Mouse (Mus musculus): ENCODE measurements around the gene Plxnc1.

Gene Plxnc1

DNA sequence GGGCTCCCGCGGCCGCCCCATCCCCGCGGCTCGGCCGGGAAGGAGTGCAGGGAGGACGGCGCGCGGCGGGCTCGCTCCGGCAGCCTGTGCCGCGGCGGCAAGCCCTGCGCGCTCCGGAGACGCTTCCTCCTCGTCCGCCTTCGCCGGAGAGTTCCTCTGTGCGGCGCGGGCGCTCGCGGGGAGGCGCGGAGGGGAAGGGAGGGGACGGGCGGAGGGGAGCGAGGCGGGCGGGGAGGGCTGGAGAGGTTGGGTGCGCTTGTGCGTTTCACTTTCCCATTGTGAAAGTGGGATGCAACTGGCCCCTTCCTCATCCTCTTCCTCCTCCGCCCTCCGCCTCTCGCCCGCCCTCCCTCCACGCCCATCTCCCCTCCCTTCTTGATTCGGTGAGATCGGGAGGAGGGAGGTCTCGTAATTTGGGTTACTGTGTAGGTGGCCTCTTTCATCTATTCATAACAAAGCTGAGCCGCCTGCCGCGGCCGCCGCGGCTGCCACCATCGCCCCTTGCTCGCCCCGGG is at the start of gene Plxnc1:
Gene Plxnc1 (minus strand): TSS at position 145 of the 515 bp plus-strand sequence.
- DNase-seq (ENCODE audit: low read depth, low spot score): no peak

DNA sequence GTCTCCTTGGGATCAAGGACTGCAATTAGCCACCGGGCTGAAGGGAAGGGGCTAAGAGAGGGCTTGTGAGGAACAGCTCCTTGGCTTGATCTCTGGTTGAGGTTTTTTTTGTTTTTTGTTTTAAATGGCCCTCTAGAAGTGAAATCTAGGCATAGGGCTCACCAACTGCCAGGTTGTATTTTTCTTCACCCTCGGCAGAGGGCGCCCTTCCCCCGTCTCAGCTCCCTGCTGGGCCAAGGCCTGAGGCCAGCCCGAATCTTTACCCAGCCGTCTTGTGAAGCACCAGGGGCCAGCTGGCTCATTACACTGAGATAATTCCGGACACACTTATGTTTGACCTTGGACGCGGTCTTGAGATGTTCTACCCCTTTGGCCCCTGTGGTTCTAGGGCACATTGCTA is 47.5 kb upstream of the Plxnc1 start:
- peak; percentile 78 for DNase-seq (ENCODE audit: low read depth, low spot score)

DNA sequence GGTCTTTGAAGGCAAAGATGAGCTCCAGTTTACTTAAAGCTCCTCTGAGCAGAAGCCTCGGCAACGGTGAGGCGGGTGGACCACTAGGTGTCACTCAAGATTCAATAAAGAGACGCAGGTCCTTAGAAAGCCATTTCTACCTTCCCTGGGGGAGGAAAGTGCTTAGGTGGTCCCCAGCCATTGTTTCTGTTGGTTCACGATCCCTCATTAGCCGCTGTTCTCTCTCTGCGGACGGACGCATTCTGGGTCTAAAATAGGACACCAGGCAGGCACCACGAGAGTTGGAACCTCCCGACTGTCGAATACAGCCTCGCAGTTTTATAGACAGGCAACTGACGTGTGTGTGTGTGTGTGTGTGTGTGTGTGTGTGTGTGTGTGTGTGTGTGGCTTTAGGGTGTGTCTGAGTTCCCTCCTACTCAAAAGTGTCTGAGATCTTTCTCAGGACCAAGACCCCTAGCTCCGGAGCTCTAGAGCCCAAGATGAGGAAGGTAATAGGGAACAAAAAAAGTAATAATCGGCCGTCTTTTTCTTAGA is 47.0 kb upstream of the Plxnc1 start:
- DNase-seq (ENCODE audit: low read depth, low spot score): peak; percentile 61

DNA sequence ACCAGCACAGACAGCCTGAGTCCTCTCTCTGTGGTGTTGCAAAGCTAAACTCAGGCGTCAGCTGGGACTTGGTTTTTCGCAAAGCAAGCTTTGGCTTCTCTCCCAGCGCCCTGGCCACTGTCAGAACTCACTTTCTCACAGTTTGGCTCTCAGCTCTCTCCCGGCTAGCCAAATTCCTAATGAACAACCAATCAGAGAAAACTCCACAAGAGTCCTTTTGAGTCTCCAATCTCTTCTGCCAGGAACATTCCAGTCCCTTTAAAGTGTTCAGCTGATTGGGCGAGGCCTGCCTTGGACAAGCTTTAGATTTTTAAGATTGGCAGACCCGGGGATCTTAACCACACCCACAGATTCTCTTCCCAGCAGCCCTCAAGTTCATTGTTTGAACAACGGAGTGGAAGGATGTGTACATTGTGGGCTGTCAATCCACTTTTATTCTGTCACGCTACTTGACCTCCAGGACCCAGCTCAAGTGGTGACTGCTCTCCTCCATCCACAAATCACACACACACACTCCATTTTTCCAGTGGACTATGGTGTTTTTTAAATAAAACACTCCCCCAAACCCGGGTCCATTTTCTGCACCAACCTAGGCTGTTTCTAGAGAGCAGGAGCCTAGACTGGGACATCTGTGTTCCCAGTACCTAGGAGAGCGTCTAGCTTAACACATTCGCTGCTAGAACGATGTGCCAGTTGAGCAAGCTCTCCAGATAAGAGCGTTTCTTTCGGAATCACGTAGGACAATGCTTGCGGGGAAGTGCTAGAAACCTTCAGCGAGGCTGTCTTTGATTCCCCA is 46.3 kb upstream of the Plxnc1 start:
- peak; percentile 93 for DNase-seq (ENCODE audit: low read depth, low spot score)

DNA sequence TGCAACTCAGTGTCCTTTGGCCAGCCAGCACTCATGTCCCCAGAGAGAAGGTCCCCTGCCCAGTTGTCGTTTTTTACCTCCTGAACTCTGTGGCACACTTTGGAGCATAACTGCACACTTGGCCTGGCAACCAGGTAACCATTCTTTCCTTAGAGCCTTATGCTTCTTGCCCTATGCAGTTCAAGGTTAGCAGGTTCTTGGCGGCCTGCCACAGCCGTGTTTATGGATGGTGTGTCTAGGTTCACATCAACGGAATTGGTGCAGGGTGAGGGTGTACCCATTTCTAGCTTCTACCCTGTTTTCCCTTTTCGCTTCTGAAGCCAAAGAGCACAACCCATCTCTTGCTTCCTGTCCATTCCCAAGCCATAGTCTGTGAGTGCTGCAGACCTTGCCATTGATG is 44.7 kb upstream of the Plxnc1 start:
- no peak for DNase-seq (ENCODE audit: low read depth, low spot score)

DNA sequence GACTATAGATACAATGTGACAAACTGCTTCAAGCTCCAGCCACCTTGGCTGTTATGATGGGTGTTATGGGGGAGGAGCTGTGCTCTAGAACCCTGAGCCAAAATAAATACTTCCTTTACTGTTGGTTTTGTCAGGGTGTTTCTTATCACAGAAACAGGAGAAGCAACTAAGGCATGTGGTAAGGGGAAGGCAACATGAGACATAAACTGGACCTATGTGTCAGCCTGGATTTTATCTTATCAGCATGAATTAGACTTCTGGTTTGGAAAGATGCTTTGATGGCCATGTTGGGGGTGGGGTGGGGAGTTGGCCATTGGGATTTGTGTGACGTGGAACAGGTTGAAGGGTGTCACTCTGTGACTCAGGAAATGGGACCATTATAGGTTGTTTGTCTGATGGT is 40.5 kb upstream of the Plxnc1 start:
- no peak for DNase-seq (ENCODE audit: low read depth, low spot score)

DNA sequence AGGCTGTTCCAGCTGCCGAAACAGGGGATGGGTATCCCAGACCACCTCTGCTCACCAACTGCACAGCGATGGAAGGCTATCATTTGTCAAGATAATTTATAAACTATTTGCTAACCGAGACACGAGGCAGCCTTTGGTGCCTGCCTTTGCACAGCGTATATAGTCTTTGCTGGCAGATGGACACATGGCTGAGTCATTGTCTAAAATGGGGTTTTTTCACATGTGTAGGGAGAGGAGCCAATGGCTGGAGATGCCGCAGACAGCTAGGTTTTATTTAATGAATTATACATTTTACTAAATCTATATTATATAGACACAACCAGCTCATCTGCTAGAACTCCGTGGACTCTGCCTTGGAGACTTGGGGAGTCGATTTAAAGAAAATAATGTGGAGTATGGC is 37.9 kb upstream of the Plxnc1 start:
- DNase-seq (ENCODE audit: low read depth, low spot score): no peak

DNA sequence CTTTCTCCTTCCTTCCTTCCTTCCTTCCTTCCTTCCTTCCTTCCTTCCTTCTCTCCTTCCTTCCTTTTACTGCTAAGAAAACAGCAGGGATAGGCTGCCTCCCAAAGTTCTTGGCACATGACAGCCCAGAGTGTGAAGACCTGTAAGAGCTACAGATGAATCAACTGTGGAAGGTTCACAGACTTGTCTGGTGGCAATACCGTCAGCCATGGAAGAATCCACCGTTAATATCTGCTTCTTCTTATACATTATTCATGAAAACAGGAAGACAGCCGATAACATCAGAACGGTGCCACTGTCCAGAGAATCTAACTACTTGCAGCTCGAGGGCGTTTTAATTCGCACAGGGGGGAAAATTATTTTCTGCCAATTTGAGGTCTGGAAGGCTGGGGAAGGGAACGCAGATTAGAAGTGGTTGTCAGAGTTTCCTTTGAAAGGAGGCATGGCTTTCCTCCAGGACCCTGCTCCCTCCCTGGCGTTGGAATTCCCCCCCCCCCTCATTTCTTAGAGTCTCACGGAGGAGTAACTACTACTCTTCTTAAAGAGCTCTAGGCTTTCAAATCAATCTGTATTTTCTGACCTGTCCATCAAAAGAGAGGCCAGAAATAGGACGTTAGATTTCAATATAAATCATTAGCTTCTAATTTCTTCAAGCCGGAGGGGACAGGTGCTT is 37.0 kb upstream of the Plxnc1 start:
- no peak for DNase-seq (ENCODE audit: low read depth, low spot score)

DNA sequence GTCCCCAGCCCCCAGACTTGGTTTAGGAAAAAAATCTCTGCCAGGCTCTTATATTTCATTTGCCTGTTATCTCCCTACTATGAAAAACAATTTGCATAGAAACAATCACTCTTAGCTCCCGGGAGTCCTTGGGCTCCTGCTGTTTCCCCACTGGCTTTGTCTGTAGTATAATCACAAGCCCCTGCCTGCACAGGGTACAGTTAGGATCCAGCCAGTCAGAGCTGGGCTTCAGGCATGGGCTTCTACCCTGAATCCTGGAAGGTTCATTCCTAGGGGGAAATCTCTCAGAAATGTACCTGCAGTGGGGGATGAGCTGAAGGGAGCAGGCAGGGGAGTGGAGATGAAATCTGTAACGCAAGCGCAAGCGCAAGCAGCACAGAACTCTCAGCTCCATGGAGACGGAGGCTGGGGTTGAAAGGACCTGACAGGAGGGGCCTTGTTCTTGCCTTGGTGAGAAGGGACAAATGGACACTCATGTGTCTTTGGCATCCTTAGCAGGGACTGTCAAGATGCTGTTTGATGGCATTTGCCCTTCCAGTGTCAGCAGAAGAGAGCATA is 33.7 kb upstream of the Plxnc1 start:
- DNase-seq (ENCODE audit: low read depth, low spot score): no peak

DNA sequence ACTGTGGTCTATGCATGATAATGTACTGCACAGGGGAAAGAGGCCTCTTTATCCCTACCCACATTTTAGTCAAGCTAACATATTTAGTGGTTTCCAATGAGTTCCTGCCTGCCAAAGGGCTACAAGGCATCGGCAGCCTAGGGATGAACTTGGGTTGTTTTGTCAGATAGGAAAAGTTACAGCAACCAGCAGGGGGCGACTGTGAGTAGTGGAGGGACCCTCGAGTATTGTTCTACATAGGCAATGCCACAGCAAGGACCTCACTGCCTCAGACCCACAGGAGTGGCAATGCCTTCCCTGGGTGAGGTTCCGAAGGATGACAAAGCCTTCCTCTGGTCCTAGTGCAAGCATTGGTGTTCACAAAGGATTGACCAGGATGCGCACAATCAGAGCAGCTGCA is 31.7 kb upstream of the Plxnc1 start:
- DNase-seq (ENCODE audit: low read depth, low spot score): no peak

DNA sequence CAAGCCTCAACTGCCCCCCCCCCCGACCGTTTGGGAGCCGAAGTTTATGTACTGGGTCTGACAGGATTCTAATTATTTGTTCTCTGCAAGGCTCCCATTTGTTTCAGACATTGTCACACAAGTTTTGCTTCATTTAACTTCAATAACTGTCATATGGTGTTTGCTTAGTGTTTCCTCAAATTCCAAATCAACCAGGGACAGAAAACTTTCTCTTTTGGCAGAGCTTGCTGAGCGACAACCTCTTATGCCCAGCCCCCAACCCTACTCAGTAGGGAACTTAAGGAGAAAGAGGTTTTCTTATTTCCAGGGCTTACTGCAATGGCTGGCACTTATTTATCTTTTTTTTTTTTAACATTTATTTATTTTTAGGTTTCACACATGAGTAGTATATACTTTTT is 30.5 kb upstream of the Plxnc1 start:
- DNase-seq (ENCODE audit: low read depth, low spot score): no peak

DNA sequence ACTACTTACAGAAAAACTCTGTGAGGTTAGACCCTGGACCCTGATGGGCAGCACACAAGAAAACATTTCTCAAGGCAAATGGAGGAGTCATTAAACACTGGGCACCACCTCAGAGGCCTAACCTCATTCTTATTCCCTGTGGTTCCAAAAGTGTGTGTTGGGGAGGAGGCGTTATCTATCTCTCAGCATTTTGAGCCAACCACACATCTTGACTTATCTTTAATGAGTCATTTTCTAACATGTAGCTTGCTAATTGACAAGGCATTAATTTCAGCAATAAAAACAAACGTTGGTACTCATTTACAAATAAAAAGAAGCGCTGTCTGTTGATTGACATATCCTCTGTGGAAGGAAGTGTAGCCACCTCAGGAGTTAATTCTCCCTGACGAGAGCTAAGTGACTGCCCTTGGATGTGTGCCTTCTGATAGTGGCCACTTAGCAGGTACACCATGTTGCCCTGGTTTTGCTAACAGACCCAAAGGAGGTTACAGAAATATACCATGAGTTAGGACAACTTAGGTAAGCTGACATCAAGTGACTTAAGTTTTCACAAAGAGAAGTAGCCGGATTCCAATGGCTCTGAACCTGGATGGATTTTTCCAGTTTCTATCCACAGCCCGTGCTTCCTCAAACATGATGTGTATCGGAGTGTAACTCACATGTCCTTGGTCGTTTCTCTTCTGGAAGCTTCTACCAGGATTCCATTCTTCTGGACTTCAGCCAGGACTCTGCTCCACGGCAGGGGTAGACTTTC is 29.9 kb upstream of the Plxnc1 start:
- no peak for DNase-seq (ENCODE audit: low read depth, low spot score)

DNA sequence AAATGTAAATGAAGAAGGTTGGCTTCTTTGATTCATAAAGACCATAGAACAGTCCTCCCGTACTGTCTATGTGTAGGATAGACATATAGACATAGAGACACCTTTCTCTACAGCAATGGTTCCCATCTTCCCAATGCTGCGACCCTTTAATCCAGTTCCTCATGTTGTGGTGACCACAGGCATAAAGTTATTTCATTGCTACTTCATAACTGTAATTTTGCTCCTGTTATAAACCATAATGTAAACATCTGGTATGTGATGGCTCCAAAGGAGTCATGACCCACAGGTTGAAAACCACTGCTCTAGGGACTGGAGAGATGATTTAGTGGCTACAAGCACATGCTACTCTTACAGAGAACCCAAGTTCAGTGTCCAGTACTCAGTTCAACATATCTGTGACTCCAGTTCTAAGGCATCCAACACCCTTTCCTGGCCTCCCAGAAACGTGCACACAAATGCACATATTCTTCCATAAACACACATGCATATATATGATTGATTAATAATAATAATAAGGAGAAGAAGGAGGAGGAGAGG is 27.1 kb upstream of the Plxnc1 start:
- no peak for DNase-seq (ENCODE audit: low read depth, low spot score)

DNA sequence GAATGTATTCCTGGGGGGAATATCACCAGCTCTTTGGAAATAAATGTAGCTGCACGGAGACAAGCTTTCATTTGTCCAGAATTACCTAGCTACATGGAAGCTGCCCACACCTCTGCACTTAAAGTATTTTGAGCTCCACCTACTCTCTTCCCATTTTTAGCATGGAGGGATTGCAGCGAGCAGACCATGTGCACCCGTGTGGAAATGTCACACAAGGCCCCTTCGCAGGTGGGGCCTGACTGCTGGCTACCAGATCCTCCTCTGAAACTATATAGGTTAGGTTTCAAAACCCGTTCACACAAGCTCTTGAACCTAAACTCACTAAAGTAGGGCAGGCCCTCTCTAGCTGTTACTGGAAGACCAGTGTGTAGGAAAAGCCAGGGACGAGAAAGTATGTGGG is 25.6 kb upstream of the Plxnc1 start:
- no peak for DNase-seq (ENCODE audit: low read depth, low spot score)

DNA sequence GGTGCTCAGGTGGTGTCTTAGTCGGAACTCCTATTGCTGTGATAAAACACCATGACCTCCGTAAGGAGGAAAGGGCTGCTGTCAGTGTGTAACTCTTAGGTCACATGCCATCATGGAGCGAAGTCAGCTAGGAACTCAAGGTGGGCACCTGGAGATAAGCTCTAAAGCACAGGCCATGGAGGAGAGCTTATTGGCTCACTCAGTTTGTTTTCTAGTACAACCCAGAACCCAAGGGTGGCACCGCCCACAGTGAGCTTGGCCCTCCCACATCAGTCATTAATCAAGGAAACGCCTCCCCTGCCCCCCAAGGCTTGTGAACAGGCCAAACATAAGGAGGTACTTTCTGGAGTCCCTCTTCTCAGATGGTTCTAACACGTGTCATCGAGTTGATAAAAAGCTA is 22.8 kb upstream of the Plxnc1 start:
- DNase-seq (ENCODE audit: low read depth, low spot score): no peak

DNA sequence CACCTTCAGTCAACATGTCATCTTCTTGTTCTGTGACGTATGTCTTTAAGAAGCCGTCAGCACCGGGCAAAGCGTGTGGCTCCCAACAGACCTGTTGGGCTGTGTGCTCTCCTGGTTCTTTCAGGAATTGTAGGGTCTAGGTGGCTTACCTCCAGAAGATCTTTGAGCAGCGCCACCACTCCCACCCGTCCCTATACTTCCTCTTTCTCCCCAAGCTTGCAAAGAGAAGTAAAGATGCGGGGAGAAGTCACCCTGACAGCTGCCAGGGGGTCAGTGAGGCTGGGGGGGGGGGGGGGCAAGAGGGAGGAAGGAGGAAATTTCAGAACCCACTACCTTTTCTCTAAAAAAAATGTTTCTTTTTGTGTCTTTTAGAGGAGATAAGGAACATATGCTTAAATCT is 22.2 kb upstream of the Plxnc1 start:
- DNase-seq (ENCODE audit: low read depth, low spot score): no peak

DNA sequence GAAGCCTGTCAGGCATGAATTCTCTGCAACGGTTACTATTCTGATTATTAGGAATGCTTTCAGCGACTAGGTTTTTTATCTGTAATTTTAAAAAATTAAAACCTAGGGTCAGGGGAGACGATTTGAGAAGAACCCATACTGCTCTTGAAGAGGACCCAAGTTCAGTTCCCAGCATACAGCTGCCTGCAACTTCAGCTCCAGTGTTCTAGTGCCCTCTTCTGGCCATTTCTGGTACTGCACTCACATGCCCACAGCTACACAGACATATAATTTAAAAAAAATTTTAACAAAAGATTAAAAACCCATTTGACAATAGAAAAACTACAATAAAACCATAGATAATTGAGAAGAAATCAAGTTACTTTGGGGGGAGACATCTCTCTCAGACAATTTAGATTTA is 20.5 kb upstream of the Plxnc1 start:
- no peak for DNase-seq (ENCODE audit: low read depth, low spot score)

DNA sequence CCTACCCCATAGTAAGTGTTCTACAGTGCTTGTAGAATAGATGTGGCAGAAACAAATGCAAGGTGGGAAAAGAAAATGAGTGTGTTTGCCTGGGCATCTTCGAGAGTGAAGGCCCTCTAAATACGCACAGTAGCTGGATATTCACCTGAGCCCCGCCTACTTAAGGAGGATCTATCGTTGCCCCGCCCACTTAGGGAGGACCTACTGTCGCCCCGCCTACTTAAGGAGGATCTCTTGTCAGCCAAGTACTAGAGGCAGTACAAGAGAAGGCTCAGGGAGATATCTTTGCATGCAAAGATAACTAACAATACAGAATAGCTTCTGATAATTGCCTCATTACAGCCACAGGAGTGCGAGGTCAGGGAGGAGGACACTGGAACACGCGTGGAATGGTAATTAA is 17.4 kb upstream of the Plxnc1 start:
- DNase-seq (ENCODE audit: low read depth, low spot score): no peak

DNA sequence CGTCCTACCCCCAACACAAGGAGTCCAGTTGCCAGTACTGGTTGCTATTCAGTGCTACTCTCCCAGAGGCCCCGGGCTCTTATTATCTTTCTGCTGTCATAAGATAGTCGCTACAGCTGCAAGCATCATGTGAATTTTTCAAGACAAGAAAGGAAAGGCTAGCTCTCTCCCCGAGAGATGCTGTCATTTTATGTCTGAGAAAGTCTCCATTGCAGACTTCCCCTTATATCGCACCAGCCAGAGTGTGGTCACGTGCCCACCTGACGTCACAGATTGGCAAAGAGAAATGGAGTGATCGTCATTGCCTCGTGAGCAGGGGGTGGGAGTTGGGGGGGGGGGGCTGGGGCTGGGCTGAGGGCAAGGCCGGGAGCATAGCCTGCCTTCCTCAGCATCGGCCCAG is 16.6 kb upstream of the Plxnc1 start:
- peak; percentile 27 for DNase-seq (ENCODE audit: low read depth, low spot score)

DNA sequence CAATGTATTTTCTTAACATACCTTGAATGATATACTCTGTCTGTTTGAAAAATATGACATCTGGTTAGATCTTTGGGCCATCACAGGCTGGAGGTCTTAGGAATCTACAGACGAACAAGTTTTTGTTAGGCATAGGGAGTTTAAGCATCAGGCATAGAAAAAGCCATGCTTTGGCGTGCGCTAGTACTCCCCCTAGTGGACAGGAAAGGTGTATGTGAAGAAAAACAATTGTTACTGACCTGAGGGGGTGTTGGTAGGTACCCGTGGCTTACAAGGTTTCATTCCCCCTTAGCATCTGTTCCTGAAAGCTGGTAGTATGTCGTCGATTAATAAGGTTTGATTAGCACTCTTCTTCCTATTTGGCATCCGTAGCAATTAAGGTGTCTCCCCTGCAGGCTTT is 13.7 kb upstream of the Plxnc1 start:
- peak; percentile 24 for DNase-seq (ENCODE audit: low read depth, low spot score)

DNA sequence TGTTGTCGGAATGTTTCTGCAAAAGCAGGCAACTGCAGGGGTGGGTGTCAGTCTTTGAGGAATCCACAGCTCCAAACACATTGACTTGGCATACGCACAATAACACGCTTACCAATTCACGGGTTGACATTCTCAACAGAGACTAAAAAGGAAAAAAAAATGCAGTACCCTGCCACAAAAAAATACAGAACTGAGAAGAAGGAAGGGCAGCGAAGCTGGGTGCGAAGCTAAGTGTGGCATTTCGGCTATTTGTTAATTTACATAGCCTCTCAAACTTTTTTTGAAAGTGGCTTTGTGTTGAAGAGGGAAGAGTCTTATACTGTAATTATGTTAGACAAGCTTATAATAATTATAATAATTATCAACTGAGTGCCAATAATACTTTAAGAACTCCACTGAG is 13.1 kb upstream of the Plxnc1 start:
- no peak for DNase-seq (ENCODE audit: low read depth, low spot score)

Data from skeletal muscle tissue, adult 2 months (tissue).